Mouse (Mus musculus): ENCODE measurements around the gene 1700007K13Rik.

Gene 1700007K13Rik

GRCm38 (mm10) chr2:28470591-28470990, 4.5 kb upstream of the 1700007K13Rik start:
- no peak for DNase-seq (ENCODE audit: low spot score in 2 of 2)

GRCm38 (mm10) chr2:28469461-28469860, 3.3 kb upstream of the 1700007K13Rik start:
- DNase-seq (ENCODE audit: low spot score in 2 of 2): no peak

- no peak for DNase-seq (ENCODE audit: low spot score in 2 of 2)
These were observed 2.5 kb upstream of the 1700007K13Rik start for GRCm38 (mm10) chr2:28468486-28469225.

- DNase-seq (ENCODE audit: low spot score in 2 of 2): peak; percentile 68 to 74
These were observed 1.8 kb upstream of the 1700007K13Rik start, which contains the start of gene Mrps2 for GRCm38 (mm10) chr2:28467860-28468485. TSS of gene Mrps2 (plus strand) at chr2:28468066.

- DNase-seq (ENCODE audit: low spot score in 2 of 2): no peak
These were observed 1.2 kb downstream of the 1700007K13Rik start for GRCm38 (mm10) chr2:28464919-28465318.

- DNase-seq (ENCODE audit: low spot score in 2 of 2): peak; percentile 63 to 66
These were observed 2.2 kb downstream of the 1700007K13Rik start for GRCm38 (mm10) chr2:28463919-28464318.

- DNase-seq (ENCODE audit: low spot score in 2 of 2): no peak
These were observed 9.5 kb downstream of the 1700007K13Rik start for GRCm38 (mm10) chr2:28456616-28457015.

- no peak for DNase-seq (ENCODE audit: low spot score in 2 of 2)
These were observed 12.6 kb downstream of the 1700007K13Rik start for GRCm38 (mm10) chr2:28453539-28453938.

- DNase-seq (ENCODE audit: low spot score in 2 of 2): no peak
These were observed 14.5 kb downstream of the 1700007K13Rik start for GRCm38 (mm10) chr2:28451663-28452062.

- no peak for DNase-seq (ENCODE audit: low spot score in 2 of 2)
These were observed 18.8 kb downstream of the 1700007K13Rik start for GRCm38 (mm10) chr2:28447315-28447670.

GRCm38 (mm10) chr2:28446515-28447314, 19.4 kb downstream of the 1700007K13Rik start, which contains the start of gene Ppp1r26:
TSS of gene Ppp1r26 (plus strand) at chr2:28446800.
- peak in 1 of 2 experiments; percentile 26 for DNase-seq (ENCODE audit: low spot score in 2 of 2)

- DNase-seq (ENCODE audit: low spot score in 2 of 2): no peak
These were observed 20.0 kb downstream of the 1700007K13Rik start for GRCm38 (mm10) chr2:28446181-28446514.

- DNase-seq (ENCODE audit: low spot score in 2 of 2): no peak
These were observed 21.1 kb downstream of the 1700007K13Rik start for GRCm38 (mm10) chr2:28445082-28445481.

- no peak for DNase-seq (ENCODE audit: low spot score in 2 of 2)
These were observed 25.3 kb downstream of the 1700007K13Rik start for GRCm38 (mm10) chr2:28440842-28441241.

- no peak for DNase-seq (ENCODE audit: low spot score in 2 of 2)
These were observed 30.7 kb downstream of the 1700007K13Rik start for GRCm38 (mm10) chr2:28435401-28435800.

- no peak for DNase-seq (ENCODE audit: low spot score in 2 of 2)
These were observed 32.6 kb downstream of the 1700007K13Rik start for GRCm38 (mm10) chr2:28433512-28433911.

- DNase-seq (ENCODE audit: low spot score in 2 of 2): no peak
These were observed 33.3 kb downstream of the 1700007K13Rik start for GRCm38 (mm10) chr2:28432811-28433210.

GRCm38 (mm10) chr2:28430846-28431245, 35.3 kb downstream of the 1700007K13Rik start:
- DNase-seq (ENCODE audit: low spot score in 2 of 2): no peak

GRCm38 (mm10) chr2:28427226-28427625, 38.9 kb downstream of the 1700007K13Rik start:
- DNase-seq (ENCODE audit: low spot score in 2 of 2): no peak

- DNase-seq (ENCODE audit: low spot score in 2 of 2): no peak
These were observed 43.0 kb downstream of the 1700007K13Rik start for GRCm38 (mm10) chr2:28423167-28423566.

- peak; percentile 96 to 99 for DNase-seq (ENCODE audit: low spot score in 2 of 2)
These were observed 46.2 kb downstream of the 1700007K13Rik start for GRCm38 (mm10) chr2:28419898-28420297.

GRCm38 (mm10) chr2:28418034-28418433, 48.1 kb downstream of the 1700007K13Rik start:
- peak; percentile 88 to 89 for DNase-seq (ENCODE audit: low spot score in 2 of 2)
